Mouse (Mus musculus): Measurements from ENCODE around the gene Trim27. TPM values are rescaled to one million over a fixed set of nuclear protein-coding genes. Genes with fewer than 3 reads are reported as not detected.

The Trim27 gene
- total RNA-seq, 1 experiment, result 128 TPM

GRCm38 (mm10) chr13:21158785-21159474 lies 20.3 kb upstream of the Trim27 start:
- no peaks in the 10 kb centered on the region for H3K9me3 ChIP-seq (ENCODE audit: control insufficient read depth, insufficient read depth, low read depth, low read length)
- no peaks in the 10 kb centered on the region for H3K36me3 ChIP-seq (ENCODE audit: control insufficient read depth, insufficient read depth, low read length, poor library complexity, severe bottlenecking)
- H3K4me1 ChIP-seq (ENCODE audit: control insufficient read depth in 2 of 2, insufficient read depth in 2 of 2, low read length in 2 of 2, poor library complexity in 1 of 2), result peaks cover 0 to 4% of the 10 kb centered on the region in 2 experiments; a peak in 2 of 4 replicates
- in situ Hi-C loops (cut with MboI; ENCODE audit: low sequenced_read_pairs in 2 of 2, unreplicated experiment in 2 of 2), result loop anchor here in 1 of 2 experiments (25.0 kb wide), 1 partner anchor 553 kb away; the partner anchor contains the start of genes Hist1h2ai, Hist1h2bl, Hist1h2bm and Hist1h3h
- H3K9ac ChIP-seq (ENCODE audit: insufficient read depth, low read depth, low read length, poor library complexity, severe bottlenecking), result no peak overlapping the region
- peak overlapping the region; percentile 39 to 47 for H3K4me3 ChIP-seq (ENCODE audit: insufficient read depth in 1 of 2, low read depth in 1 of 2, low read length in 2 of 2, poor library complexity in 1 of 2, severe bottlenecking in 1 of 2)
- no peak for DNase-seq (ENCODE audit: low read depth, low spot score)
- TF ChIP-seq MAFK (IDR thresholded peaks at IDR 0.05; ENCODE audit: insufficient read depth, low read depth, low read length) (peak; percentile 98), CHD2 (IDR thresholded peaks at IDR 0.05; ENCODE audit: low read depth, low read length) (peak; percentile 89), ZNF384 (IDR thresholded peaks at IDR 0.05; ENCODE audit: low read depth, low read length) (no peak), ZC3H11A (IDR thresholded peaks at IDR 0.05; ENCODE audit: borderline replicate concordance, low read depth, low read length) (peak; percentile 22; the same call in 1 of the 2 replicates), HCFC1 (IDR thresholded peaks at IDR 0.05; ENCODE audit: borderline replicate concordance, insufficient read depth, low read length) (no peak)
- no peak overlapping the region for H3K27ac ChIP-seq (ENCODE audit: insufficient read depth, low read depth, low read length, poor library complexity, severe bottlenecking)

DNA sequence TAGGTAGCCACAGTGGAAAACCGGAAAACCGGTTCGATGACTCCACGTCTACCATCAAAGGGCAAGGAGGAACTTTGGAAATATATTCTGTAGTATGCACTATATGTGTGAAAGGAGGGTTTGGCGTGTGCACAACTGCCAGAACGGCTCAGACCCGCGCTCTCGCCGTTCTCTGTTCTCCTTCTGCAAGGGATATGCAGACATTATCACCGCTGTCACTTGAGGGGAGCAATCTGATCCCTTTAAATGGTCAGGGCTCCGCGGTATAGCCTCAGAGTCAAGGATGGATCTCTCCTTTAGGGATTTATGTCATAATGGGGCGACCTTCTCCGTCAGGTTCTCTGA lies 19.8 kb upstream of the Trim27 start:
- H3K36me3 ChIP-seq (ENCODE audit: control insufficient read depth, insufficient read depth, low read length, poor library complexity, severe bottlenecking), result no peaks in the 10 kb centered on the region
- H3K9ac ChIP-seq (ENCODE audit: insufficient read depth, low read depth, low read length, poor library complexity, severe bottlenecking), result peak overlapping the region; percentile 10; the same call in 1 of the 2 replicates
- peaks cover 0 to 4% of the 10 kb centered on the region in 2 experiments; a peak in 2 of 4 replicates for H3K4me1 ChIP-seq (ENCODE audit: control insufficient read depth in 2 of 2, insufficient read depth in 2 of 2, low read length in 2 of 2, poor library complexity in 1 of 2)
- no peaks in the 10 kb centered on the region for H3K9me3 ChIP-seq (ENCODE audit: control insufficient read depth, insufficient read depth, low read depth, low read length)
- no peak overlapping the region for H3K27ac ChIP-seq (ENCODE audit: insufficient read depth, low read depth, low read length, poor library complexity, severe bottlenecking)
- no peak for TF ChIP-seq CHD2 (IDR thresholded peaks at IDR 0.05; ENCODE audit: low read depth, low read length)
- no peak for TF ChIP-seq HCFC1 (IDR thresholded peaks at IDR 0.05; ENCODE audit: borderline replicate concordance, insufficient read depth, low read length)
- TF ChIP-seq ZC3H11A (IDR thresholded peaks at IDR 0.05; ENCODE audit: borderline replicate concordance, low read depth, low read length), result no peak
- no peak for TF ChIP-seq MAFK (IDR thresholded peaks at IDR 0.05; ENCODE audit: insufficient read depth, low read depth, low read length)
- no peak for TF ChIP-seq ZNF384 (IDR thresholded peaks at IDR 0.05; ENCODE audit: low read depth, low read length)
- peak overlapping the region; percentile 39 to 47 for H3K4me3 ChIP-seq (ENCODE audit: insufficient read depth in 1 of 2, low read depth in 1 of 2, low read length in 2 of 2, poor library complexity in 1 of 2, severe bottlenecking in 1 of 2)
- DNase-seq (ENCODE audit: low read depth, low spot score), result no peak
- in situ Hi-C loops (cut with MboI; ENCODE audit: low sequenced_read_pairs in 2 of 2, unreplicated experiment in 2 of 2), result loop anchor here in 1 of 2 experiments (25.0 kb wide), 1 partner anchor 553 kb away; the partner anchor contains the start of genes Hist1h2ai, Hist1h2bl, Hist1h2bm and Hist1h3h

- Histone ChIP-seq H3K4me1 (ENCODE audit: control insufficient read depth in 2 of 2, insufficient read depth in 2 of 2, low read length in 2 of 2, poor library complexity in 1 of 2) (peaks cover 0 to 4% of the 10 kb centered on the region in 2 experiments; a peak in 2 of 4 replicates), H3K9me3 (ENCODE audit: control insufficient read depth, insufficient read depth, low read depth, low read length) (no peaks in the 10 kb centered on the region), H3K9ac (ENCODE audit: insufficient read depth, low read depth, low read length, poor library complexity, severe bottlenecking) (peak overlapping the region; percentile 37; the same call in 1 of the 2 replicates), H3K27ac (ENCODE audit: insufficient read depth, low read depth, low read length, poor library complexity, severe bottlenecking) (no peak overlapping the region), H3K4me3 (ENCODE audit: insufficient read depth in 1 of 2, low read depth in 1 of 2, low read length in 2 of 2, poor library complexity in 1 of 2, severe bottlenecking in 1 of 2) (peak overlapping the region; percentile 47 to 52), H3K36me3 (ENCODE audit: control insufficient read depth, insufficient read depth, low read length, poor library complexity, severe bottlenecking) (no peaks in the 10 kb centered on the region)
- DNase-seq (ENCODE audit: low read depth, low spot score), result no peak
- no peak for TF ChIP-seq ZNF384 (IDR thresholded peaks at IDR 0.05; ENCODE audit: low read depth, low read length)
- TF ChIP-seq CHD2 (IDR thresholded peaks at IDR 0.05; ENCODE audit: low read depth, low read length), result no peak
- no peak for TF ChIP-seq MAFK (IDR thresholded peaks at IDR 0.05; ENCODE audit: insufficient read depth, low read depth, low read length)
- no peak for TF ChIP-seq HCFC1 (IDR thresholded peaks at IDR 0.05; ENCODE audit: borderline replicate concordance, insufficient read depth, low read length)
- TF ChIP-seq ZC3H11A (IDR thresholded peaks at IDR 0.05; ENCODE audit: borderline replicate concordance, low read depth, low read length), result no peak
- in situ Hi-C loops (cut with MboI; ENCODE audit: low sequenced_read_pairs in 2 of 2, unreplicated experiment in 2 of 2), result loop anchor here in 1 of 2 experiments (10.0 to 25.0 kb wide), 3 partner anchors 75 to 765 kb away; partner anchors contain the start of genes Hist1h2ai, Hist1h2bl, Hist1h2bm and Hist1h3h
Observed at GRCm38 (mm10) chr13:21160041-21160511, 19.2 kb upstream of the Trim27 start.

- H3K4me3 ChIP-seq (ENCODE audit: insufficient read depth in 1 of 2, low read depth in 1 of 2, low read length in 2 of 2, poor library complexity in 1 of 2, severe bottlenecking in 1 of 2), result peak overlapping the region; percentile 76 to 78
- no peak for DNase-seq (ENCODE audit: low read depth, low spot score)
- peaks cover 0 to 4% of the 10 kb centered on the region in 2 experiments; a peak in 2 of 4 replicates for H3K4me1 ChIP-seq (ENCODE audit: control insufficient read depth in 2 of 2, insufficient read depth in 2 of 2, low read length in 2 of 2, poor library complexity in 1 of 2)
- no peak overlapping the region for H3K9ac ChIP-seq (ENCODE audit: insufficient read depth, low read depth, low read length, poor library complexity, severe bottlenecking)
- TF ChIP-seq ZNF384 (IDR thresholded peaks at IDR 0.05; ENCODE audit: low read depth, low read length), result peak; percentile 54
- TF ChIP-seq ZC3H11A (IDR thresholded peaks at IDR 0.05; ENCODE audit: borderline replicate concordance, low read depth, low read length), result no peak
- peak; percentile 90 for TF ChIP-seq MAFK (IDR thresholded peaks at IDR 0.05; ENCODE audit: insufficient read depth, low read depth, low read length)
- no peak for TF ChIP-seq CHD2 (IDR thresholded peaks at IDR 0.05; ENCODE audit: low read depth, low read length)
- no peak for TF ChIP-seq HCFC1 (IDR thresholded peaks at IDR 0.05; ENCODE audit: borderline replicate concordance, insufficient read depth, low read length)
- H3K27ac ChIP-seq (ENCODE audit: insufficient read depth, low read depth, low read length, poor library complexity, severe bottlenecking), result no peak overlapping the region
- in situ Hi-C loops (cut with MboI; ENCODE audit: low sequenced_read_pairs in 2 of 2, unreplicated experiment in 2 of 2), result loop anchor here in 1 of 2 experiments (10.0 to 25.0 kb wide), 3 partner anchors 74 to 764 kb away; partner anchors contain the start of genes Hist1h2ai, Hist1h2bl, Hist1h2bm and Hist1h3h
- no peaks in the 10 kb centered on the region for H3K36me3 ChIP-seq (ENCODE audit: control insufficient read depth, insufficient read depth, low read length, poor library complexity, severe bottlenecking)
- no peaks in the 10 kb centered on the region for H3K9me3 ChIP-seq (ENCODE audit: control insufficient read depth, insufficient read depth, low read depth, low read length)
Observed at GRCm38 (mm10) chr13:21160657-21161590, 18.3 kb upstream of the Trim27 start.

All from ES-E14 (cell line).